Mouse (Mus musculus) kidney, postnatal 0 days (tissue): ENCODE measurements at regions not wholly inside any gene's neighbourhood (a gene's known extent, or its start where the extent isn't known, plus 50 kb on each side); places are given as distances from the start of the nearest gene placed in this dataset.

Source experiments
- ATAC-seq: fragments of 200-750 bp; cut with Nextera tagmentation; replicated peaks from 2 replicates; pipeline ENCODE4 v1.8.0; 2017; ENCODE audit warnings: low read depth, moderate number of reproducible peaks, moderate TSS enrichment, moderate library complexity; ENCODE audit not compliant: low FRiP score
- DNase-seq: peaks from one replicate; pipeline ENCODE4 v3.0.0-alpha.2; 2016; ENCODE audit warnings: low spot score
- H3K27ac ChIP-seq: fragments of 300-500 bp; sonication (generic); 2 replicates; pipeline ENCODE4 v1.5.1; 2014; ENCODE audit warnings: mild to moderate bottlenecking
- H3K27me3 ChIP-seq: fragments of 300-500 bp; sonication (generic); 2 replicates; pipeline ENCODE4 v1.6.1; 2014; ENCODE audit warnings: low read length, mixed read lengths; ENCODE audit not compliant: insufficient read depth
- H3K36me3 ChIP-seq: fragments of 300-500 bp; sonication (generic); 2 replicates; pipeline ENCODE4 v1.6.1; 2014; ENCODE audit warnings: low read length, mixed read lengths; ENCODE audit not compliant: insufficient read depth
- H3K4me1 ChIP-seq: fragments of 300-500 bp; sonication (generic); replicated peaks from 2 replicates; pipeline ENCODE4 v1.6.1; 2014; ENCODE audit warnings: antibody characterized with exemption, low read length, mixed read lengths; ENCODE audit not compliant: insufficient read depth
- H3K4me2 ChIP-seq: fragments of 300-500 bp; sonication (generic); 2 replicates; pipeline ENCODE4 v1.6.1; 2014; ENCODE audit warnings: mild to moderate bottlenecking, low read length, moderate library complexity, mixed read lengths
- H3K4me3 ChIP-seq: fragments of 300-500 bp; sonication (generic); replicated peaks from 2 replicates; pipeline ENCODE4 v1.5.1; 2014; ENCODE audit warnings: low read depth, low read length
- H3K9ac ChIP-seq: fragments of 300-500 bp; sonication (generic); 2 replicates; pipeline ENCODE4 v1.6.1; 2014; ENCODE audit warnings: low read depth, low read length
- H3K9me3 ChIP-seq: fragments of 300-500 bp; sonication (generic); replicated peaks from 2 replicates; pipeline ENCODE4 v1.6.1; 2016; ENCODE audit warnings: low read length, inconsistent platforms, mixed read lengths
- CTCF ChIP-seq: IDR thresholded peaks from 2 replicates; pipeline ENCODE4 v1.5.1; 2016; ENCODE audit warnings: antibody characterized with exemption, low read depth, mild to moderate bottlenecking, moderate library complexity
- WGBS: fragments of 180-500 bp; shearing (Covaris S2); extraction: QIAGEN DNeasy Blood & Tissue Kit; methylation state at CpG from one replicate; pipeline ENCODE4 v1.1.7; 2014; 5-methylcytosine and 5-hydroxymethylcytosine counted together

DNA sequence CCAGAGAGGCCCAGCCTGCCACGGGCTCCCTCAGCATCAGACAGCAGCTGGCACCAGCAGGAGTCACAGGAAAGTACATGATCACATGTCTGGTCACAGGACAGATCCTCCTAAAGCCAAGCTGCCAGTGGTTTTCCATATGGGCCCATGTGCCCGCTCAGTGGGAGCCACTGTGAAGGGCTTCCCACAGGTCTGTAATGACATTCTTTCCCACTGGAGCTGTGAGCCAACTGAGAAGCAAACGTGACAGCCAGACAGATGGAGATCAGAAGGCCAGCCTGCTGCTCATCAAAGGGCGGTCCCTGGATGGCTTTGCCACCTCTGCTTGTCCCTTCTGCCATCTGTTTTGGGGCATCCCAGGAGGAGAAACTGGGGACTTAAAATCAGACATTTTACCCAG lies 121.8 kb upstream of the Kcnj6 start:
- no peak overlapping the region for H3K4me2 ChIP-seq
- 39% methylated on average over 4 of the region's 4 CpGs for WGBS
- no peak for DNase-seq
- TF ChIP-seq CTCF: no peak
- no peak overlapping the region for H3K4me3 ChIP-seq
- no peaks in the 10 kb centered on the region for H3K36me3 ChIP-seq
- no peak for ATAC-seq
- no peak overlapping the region for H3K27ac ChIP-seq
- no peaks in the 10 kb centered on the region for H3K9me3 ChIP-seq
- H3K9ac ChIP-seq: no peak overlapping the region
- H3K27me3 ChIP-seq: no peaks in the 10 kb centered on the region
- H3K4me1 ChIP-seq: no peaks in the 10 kb centered on the region

DNA sequence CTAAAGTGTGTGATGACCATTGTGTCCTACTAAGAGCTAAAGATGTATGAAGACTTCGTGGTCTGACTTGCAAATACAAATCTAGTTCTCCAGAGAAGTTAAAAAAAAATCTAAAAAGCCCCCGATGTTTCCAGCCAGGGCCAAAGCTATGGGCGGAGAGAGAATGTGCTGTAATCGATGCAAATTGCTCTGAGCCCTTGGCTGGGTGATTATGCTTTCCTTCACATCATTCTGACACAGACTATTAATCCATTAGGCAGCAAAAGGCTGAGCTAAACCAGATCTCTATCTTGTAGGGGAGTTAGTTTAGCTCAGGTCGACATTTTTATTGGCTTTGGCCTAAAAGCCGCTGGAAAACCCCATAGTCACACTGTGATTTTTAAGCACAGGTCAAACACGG lies 124.5 kb upstream of the Kcnj6 start:
- WGBS: 8% methylated on average over 7 of the region's 7 CpGs
- no peaks in the 10 kb centered on the region for H3K9me3 ChIP-seq
- H3K27ac ChIP-seq: no peak overlapping the region
- H3K4me3 ChIP-seq: no peak overlapping the region
- no peak overlapping the region for H3K4me2 ChIP-seq
- no peak overlapping the region for H3K9ac ChIP-seq
- H3K4me1 ChIP-seq: no peaks in the 10 kb centered on the region
- H3K27me3 ChIP-seq: no peaks in the 10 kb centered on the region
- DNase-seq (peak; percentile 21), ATAC-seq (no peak)
- TF ChIP-seq CTCF: no peak
- no peaks in the 10 kb centered on the region for H3K36me3 ChIP-seq

DNA sequence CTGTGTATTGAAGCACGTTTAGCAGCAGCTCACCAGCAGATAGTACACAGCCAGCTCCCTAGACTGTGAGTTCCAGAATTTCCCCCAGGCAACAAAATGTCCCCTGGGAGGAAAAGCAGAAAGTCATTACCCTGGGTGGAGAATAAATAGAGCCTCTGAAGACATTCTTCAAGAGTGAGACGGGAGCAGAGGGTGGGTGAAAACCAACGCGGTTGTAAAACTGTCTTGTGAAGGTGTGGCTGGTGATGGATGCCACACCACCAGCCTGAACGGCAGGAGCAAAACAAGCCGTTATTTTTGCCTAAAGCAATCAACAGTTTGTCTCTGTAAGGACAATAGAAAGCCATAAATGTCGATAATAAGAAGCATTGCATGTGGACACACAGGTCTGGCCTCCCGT lies 129.7 kb upstream of the Kcnj15 start:
- DNase-seq: no peak

DNA sequence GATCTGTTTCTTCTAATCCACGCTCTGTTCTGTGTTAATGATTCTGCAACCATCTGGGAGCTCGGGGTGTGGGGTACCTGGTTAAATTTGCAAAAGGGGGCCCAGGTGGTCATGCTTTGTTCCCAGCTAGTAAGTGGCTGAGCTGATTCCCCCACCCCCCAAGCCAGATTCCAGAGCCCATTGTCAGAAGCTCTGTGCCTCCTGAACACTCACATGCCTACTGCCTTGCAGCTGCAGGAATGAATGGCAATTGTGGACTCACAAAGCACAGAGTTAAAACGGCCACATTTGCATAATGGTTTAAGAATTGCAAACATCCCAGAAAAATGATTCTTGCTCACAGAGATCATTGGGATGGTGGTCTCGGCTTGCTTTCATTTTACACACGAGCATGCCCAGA lies 125.5 kb upstream of the Kcnj15 start:
- Histone ChIP-seq H3K9me3 (no peaks in the 10 kb centered on the region), H3K36me3 (no peaks in the 10 kb centered on the region), H3K27me3 (no peaks in the 10 kb centered on the region), H3K4me2 (no peak overlapping the region), H3K4me3 (no peak overlapping the region), H3K4me1 (no peaks in the 10 kb centered on the region), H3K27ac (no peak overlapping the region), H3K9ac (no peak overlapping the region)
- WGBS: 66% methylated on average over 5 of the region's 5 CpGs
- DNase-seq (no peak), ATAC-seq (no peak)
- TF ChIP-seq CTCF: no peak

More for the DNA sequence above, 129.7 kb upstream of the Kcnj15 start:
- Histone ChIP-seq H3K27ac (no peak overlapping the region), H3K4me2 (no peak overlapping the region), H3K36me3 (no peaks in the 10 kb centered on the region), H3K9me3 (no peaks in the 10 kb centered on the region), H3K27me3 (no peaks in the 10 kb centered on the region), H3K9ac (no peak overlapping the region), H3K4me3 (no peak overlapping the region), H3K4me1 (no peaks in the 10 kb centered on the region)
- WGBS: 3% methylated on average over 8 of the region's 8 CpGs
- no peak for TF ChIP-seq CTCF
- ATAC-seq: no peak

DNA sequence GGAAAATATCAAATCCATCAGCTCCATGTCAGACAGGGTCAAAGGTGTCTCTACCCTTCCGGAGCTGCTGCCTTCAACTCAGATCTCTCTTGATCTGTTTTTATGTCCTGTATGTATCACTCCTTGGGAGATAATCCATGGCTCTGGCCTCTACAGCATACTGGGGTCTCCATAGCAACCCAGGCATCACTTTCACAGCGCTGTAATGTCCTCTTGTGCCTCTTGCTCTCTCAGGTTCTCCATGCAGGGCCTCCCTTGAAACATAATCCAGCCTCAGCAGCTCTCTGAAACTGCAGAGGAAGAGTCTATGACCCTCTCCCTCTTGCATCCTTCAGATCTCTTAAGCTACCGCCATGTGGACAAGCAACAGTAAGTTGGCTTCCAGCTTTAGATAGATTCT lies 118.5 kb upstream of the Kcnj15 start:
- Histone ChIP-seq H3K4me2 (no peak overlapping the region), H3K27me3 (no peaks in the 10 kb centered on the region), H3K27ac (no peak overlapping the region), H3K9me3 (no peaks in the 10 kb centered on the region), H3K9ac (no peak overlapping the region), H3K4me3 (no peak overlapping the region), H3K36me3 (no peaks in the 10 kb centered on the region), H3K4me1 (no peaks in the 10 kb centered on the region)
- peak; percentile 61 for DNase-seq
- no peak; the same call in 1 of the 2 replicates for ATAC-seq
- 33% methylated on average over 3 of the region's 3 CpGs for WGBS
- TF ChIP-seq CTCF: no peak

DNA sequence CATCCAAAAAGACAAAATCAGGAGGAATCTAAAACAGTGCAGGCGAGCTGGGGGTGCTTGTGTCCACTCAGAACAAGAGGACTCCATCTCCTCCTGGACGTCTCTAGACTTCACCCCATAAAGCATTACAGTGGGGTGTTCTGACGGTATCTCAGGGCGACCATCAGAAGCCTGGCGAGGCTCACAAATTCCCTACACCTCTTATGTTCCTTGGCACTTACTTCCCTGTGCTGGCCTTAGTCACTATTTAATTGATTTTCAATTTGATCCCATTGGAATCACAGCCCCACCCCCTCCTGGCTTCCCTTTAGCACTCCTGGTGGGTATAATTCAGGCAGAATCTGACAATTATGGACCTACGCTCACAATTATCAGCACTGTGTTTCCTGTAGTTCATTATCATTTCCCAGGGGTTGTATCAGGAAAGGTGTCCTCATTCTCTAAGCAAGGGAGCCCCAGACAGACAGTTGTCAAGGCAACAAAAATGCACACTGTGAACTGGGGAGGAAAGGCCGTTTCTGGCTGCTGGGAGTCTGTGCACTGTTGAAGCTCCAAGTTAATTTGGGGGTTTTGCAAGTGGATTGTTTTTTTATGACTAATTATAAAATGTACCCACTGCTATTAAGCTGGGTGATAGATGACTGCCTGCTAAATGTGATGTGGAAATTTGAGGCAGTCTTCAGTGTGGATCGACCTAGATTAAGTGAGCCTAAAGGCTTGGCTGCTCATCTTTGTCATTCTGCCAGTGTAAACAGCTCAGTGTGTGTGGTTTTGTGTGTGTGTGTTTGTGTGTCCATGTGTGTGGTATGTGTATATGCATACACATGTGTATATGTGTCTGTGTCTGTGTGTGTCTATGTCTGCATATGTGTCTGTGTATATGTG lies 115.6 kb upstream of the Kcnj15 start:
- no peak for TF ChIP-seq CTCF
- WGBS: 59% methylated on average over 8 of the region's 8 CpGs
- H3K36me3 ChIP-seq: no peaks in the 10 kb centered on the region
- no peak overlapping the region for H3K4me2 ChIP-seq
- H3K4me1 ChIP-seq: no peaks in the 10 kb centered on the region
- ATAC-seq: no peak
- no peak overlapping the region for H3K27ac ChIP-seq
- no peaks in the 10 kb centered on the region for H3K9me3 ChIP-seq
- H3K27me3 ChIP-seq: no peaks in the 10 kb centered on the region
- no peak for DNase-seq
- H3K4me3 ChIP-seq: no peak overlapping the region
- no peak overlapping the region for H3K9ac ChIP-seq

DNA sequence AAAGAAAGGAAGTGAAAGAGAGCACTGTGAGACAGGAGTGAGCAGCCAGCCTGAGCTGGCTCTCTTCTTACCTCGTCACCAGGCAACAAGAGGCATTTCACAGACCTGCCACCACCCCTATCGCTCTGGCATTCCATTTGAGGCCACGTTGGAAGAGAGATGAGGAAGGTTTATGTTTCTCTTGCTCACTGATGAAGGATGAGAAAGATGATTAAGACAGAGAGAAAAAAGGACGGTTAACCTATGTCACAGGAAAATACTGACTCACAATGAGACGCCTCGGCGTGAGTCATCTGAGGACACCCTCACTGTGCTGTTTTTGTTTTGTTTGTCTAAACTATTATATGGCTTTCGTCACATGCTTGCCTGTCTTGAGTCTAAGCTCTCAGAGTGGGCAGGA lies 106.9 kb upstream of the Kcnj15 start:
- Histone ChIP-seq H3K9ac (no peak overlapping the region), H3K4me2 (no peak overlapping the region), H3K27me3 (no peaks in the 10 kb centered on the region), H3K4me3 (no peak overlapping the region), H3K4me1 (no peaks in the 10 kb centered on the region), H3K27ac (no peak overlapping the region), H3K9me3 (no peaks in the 10 kb centered on the region), H3K36me3 (no peaks in the 10 kb centered on the region)
- ATAC-seq (no peak), DNase-seq (no peak)
- 52% methylated on average over 8 of the region's 8 CpGs for WGBS
- TF ChIP-seq CTCF: no peak
